Mouse (Mus musculus): ENCODE measurements around the gene Madd. TPM values are rescaled to one million over a fixed set of nuclear protein-coding genes. Genes with fewer than 3 reads are reported as not detected.
A peak's percentile ranks its signal among the peaks of the same experiment; 100 is the strongest.

The Madd gene
- total and polyA plus RNA-seq, 2 experiments from 2014 or later: 39.8 to 87.1 TPM

DNA sequence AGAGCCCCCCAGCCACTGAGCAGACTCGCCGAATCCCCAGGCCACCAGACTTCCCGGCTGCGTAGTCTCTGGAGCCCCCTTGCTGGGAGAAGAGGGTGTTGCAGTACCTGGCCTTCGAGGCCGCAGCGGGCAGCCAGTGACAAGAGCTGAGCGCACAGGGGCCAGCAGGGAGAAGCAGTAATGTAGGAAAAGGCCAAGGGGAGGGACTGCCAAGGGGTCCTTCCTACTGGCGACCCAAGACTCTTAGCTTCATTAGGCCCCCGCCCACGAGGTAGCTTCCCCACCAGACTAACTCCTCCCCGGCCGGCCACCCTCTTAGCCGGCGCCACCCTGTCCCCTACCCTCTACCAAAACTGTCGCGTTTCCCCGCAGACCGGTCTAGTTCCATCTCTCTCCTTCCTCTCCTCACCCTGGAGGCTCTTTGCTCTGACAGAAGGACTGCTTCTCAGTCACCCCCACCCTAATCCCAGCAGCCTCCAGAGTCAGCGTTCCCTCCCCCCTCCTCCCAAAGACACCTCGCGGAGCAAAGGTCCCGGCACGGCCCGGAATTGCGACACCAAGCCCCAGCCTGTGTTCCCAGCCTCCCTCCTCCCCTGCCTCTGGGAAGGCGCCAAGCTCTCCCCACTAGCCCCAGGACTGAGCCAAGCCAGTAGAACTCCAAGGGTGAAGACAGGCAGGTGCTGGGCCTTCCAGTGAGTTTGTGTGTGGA lies 11.1 kb upstream of the Madd start:
- Histone ChIP-seq H3K27me3 (ENCODE audit: insufficient read depth, low read length) (no peaks in the 10 kb centered on the region), H3K4me3 (ENCODE audit: low read depth, low read length) (peak overlapping the region; percentile 23; the same call in 1 of the 2 replicates), H3K9ac (replicated peaks; ENCODE audit: low read length, poor library complexity, severe bottlenecking) (peak overlapping the region; percentile 29), H3K4me2 (ENCODE audit: low read depth, low read length, poor library complexity, severe bottlenecking) (peak overlapping the region; percentile 47), H3K4me1 (ENCODE audit: insufficient read depth, low read length) (0 out of 2 replicates have a peak, but pooled peaks cover 3% of the 10 kb centered on the region), H3K9me3 (ENCODE audit: low read length) (no peaks in the 10 kb centered on the region), H3K27ac (ENCODE audit: low read depth, low read length) (no peak overlapping the region), H3K36me3 (ENCODE audit: insufficient read depth, low read length) (no peaks in the 10 kb centered on the region)
- DNase-seq (ENCODE audit: low spot score) (peak; percentile 56), ATAC-seq (ENCODE audit: low FRiP score) (peak; percentile 72)
- WGBS: 2% methylated on average over 27 of the region's 27 CpGs
- peak; percentile 80 for TF ChIP-seq CTCF (IDR thresholded peaks at IDR 0.05)

DNA sequence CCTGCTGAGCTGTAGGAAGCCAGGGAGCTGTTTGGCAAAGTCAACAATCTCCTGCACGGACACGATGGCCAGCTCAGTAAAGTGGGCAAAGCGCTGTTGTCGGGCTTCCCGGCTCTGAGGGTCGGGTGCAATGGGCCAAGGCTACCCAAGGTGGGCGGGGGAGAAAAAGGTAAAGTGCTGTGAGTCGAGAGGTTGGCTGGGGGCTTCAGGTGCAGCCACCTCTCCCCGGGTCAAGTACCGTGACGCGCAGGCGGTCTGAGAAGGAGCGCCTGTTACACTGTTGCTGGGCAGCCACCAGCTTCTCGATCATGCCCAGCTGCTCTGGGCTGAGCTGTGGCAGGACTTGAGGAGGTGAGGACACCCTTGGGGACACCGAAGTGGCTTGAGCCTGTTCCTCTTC lies 6.9 kb upstream of the Madd start:
- WGBS: 93% methylated on average over 16 of the region's 16 CpGs
- TF ChIP-seq CTCF (IDR thresholded peaks at IDR 0.05): no peak
- Histone ChIP-seq H3K27me3 (ENCODE audit: insufficient read depth, low read length) (no peaks in the 10 kb centered on the region), H3K4me1 (ENCODE audit: insufficient read depth, low read length) (0 out of 2 replicates have a peak, but pooled peaks cover 3% of the 10 kb centered on the region), H3K27ac (ENCODE audit: low read depth, low read length) (no peak overlapping the region), H3K36me3 (ENCODE audit: insufficient read depth, low read length) (no peaks in the 10 kb centered on the region), H3K4me3 (ENCODE audit: low read depth, low read length) (no peak overlapping the region), H3K9ac (replicated peaks; ENCODE audit: low read length, poor library complexity, severe bottlenecking) (no peak overlapping the region), H3K9me3 (ENCODE audit: low read length) (no peaks in the 10 kb centered on the region), H3K4me2 (ENCODE audit: low read depth, low read length, poor library complexity, severe bottlenecking) (no peak overlapping the region)
- DNase-seq (ENCODE audit: low spot score) (no peak), ATAC-seq (ENCODE audit: low FRiP score) (0 out of 2 replicates have a peak, but pooled peaks have one; percentile 32)

DNA sequence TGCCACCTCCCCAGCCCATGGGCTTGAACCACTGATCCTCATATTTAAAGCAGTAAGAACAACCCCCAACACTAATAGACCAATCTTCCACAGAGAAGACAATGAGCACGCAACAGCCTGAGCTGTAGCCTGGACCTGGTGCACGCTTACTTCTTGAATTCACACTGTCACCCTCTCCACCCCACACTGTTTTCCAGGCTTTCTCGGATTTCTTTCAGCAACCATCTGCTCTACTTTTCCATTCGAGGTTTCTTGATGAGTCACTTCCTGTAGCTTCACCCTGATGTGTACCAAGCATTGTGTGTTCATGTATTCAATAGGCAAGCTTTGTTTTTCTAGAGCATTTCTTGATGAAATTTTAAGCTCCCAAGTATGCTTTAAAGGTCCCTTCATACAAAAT lies 3.8 kb upstream of the Madd start:
- ATAC-seq (ENCODE audit: low FRiP score): no peak
- Histone ChIP-seq H3K4me3 (ENCODE audit: low read depth, low read length) (no peak overlapping the region), H3K9ac (replicated peaks; ENCODE audit: low read length, poor library complexity, severe bottlenecking) (no peak overlapping the region), H3K27ac (ENCODE audit: low read depth, low read length) (no peak overlapping the region), H3K36me3 (ENCODE audit: insufficient read depth, low read length) (no peaks in the 10 kb centered on the region), H3K27me3 (ENCODE audit: insufficient read depth, low read length) (no peaks in the 10 kb centered on the region), H3K9me3 (ENCODE audit: low read length) (no peaks in the 10 kb centered on the region), H3K4me1 (ENCODE audit: insufficient read depth, low read length) (peaks cover 3% of the 10 kb centered on the region), H3K4me2 (ENCODE audit: low read depth, low read length, poor library complexity, severe bottlenecking) (no peak overlapping the region)
- 80% methylated on average over 4 of the region's 4 CpGs for WGBS
- no peak for DNase-seq (ENCODE audit: low spot score)
- no peak for TF ChIP-seq CTCF (IDR thresholded peaks at IDR 0.05)

DNA sequence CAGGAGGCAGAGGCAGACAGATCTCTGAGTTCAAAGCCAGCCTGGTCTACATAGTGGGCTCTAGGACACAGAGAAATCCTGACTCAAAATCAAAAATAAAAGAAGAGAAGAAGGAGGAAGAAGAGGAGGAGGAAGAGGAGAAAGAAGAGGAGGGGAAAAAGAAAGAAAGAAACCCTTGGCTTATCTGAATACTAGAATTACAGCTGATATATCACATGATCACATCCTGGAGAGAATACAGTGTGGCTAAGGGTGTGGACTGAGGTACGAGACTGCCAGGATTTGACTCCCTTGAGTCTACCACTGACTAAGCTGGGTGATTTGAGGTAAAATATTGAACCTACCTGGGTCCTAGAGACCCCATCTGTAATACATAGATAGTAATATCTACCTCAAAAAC lies 2.6 kb upstream of the Madd start:
- no peaks in the 10 kb centered on the region for H3K9me3 ChIP-seq (ENCODE audit: low read length)
- H3K36me3 ChIP-seq (ENCODE audit: insufficient read depth, low read length): no peaks in the 10 kb centered on the region
- H3K4me1 ChIP-seq (ENCODE audit: insufficient read depth, low read length): peaks cover 12% of the 10 kb centered on the region
- DNase-seq (ENCODE audit: low spot score): no peak
- no peaks in the 10 kb centered on the region for H3K27me3 ChIP-seq (ENCODE audit: insufficient read depth, low read length)
- WGBS: 75% methylated on average over 1 of the region's 1 CpGs
- ATAC-seq (ENCODE audit: low FRiP score): no peak
- TF ChIP-seq CTCF (IDR thresholded peaks at IDR 0.05): no peak
- no peak overlapping the region for H3K4me2 ChIP-seq (ENCODE audit: low read depth, low read length, poor library complexity, severe bottlenecking)
- H3K4me3 ChIP-seq (ENCODE audit: low read depth, low read length): no peak overlapping the region
- H3K27ac ChIP-seq (ENCODE audit: low read depth, low read length): no peak overlapping the region
- H3K9ac ChIP-seq (replicated peaks; ENCODE audit: low read length, poor library complexity, severe bottlenecking): no peak overlapping the region

DNA sequence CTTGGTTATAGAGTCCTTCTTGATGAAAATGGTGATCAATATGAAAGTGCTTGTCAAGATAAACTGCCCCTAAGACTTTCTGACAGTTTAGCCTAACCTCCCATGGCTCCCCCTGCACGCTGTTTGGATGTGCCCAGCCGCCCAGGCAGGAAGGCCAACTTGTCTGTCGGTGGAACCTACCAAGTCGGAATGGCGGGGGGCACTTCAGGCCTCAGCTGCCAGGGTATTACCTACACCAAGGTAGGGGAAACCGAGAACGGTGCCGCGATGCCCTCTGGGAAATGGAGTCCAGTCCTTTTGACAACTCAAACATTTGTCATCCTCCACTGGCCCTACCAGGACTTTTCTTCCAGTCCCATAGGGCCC lies 506 bp downstream of the Madd start:
- peak; percentile 98 for DNase-seq (ENCODE audit: low spot score)
- peaks cover 13% of the 10 kb centered on the region for H3K4me1 ChIP-seq (ENCODE audit: insufficient read depth, low read length)
- no peaks in the 10 kb centered on the region for H3K27me3 ChIP-seq (ENCODE audit: insufficient read depth, low read length)
- H3K4me3 ChIP-seq (ENCODE audit: low read depth, low read length): peak overlapping the region; percentile 93
- ATAC-seq (ENCODE audit: low FRiP score): peak; percentile 96
- peak overlapping the region; percentile 85 for H3K9ac ChIP-seq (replicated peaks; ENCODE audit: low read length, poor library complexity, severe bottlenecking)
- peak overlapping the region; percentile 93 for H3K27ac ChIP-seq (ENCODE audit: low read depth, low read length)
- H3K9me3 ChIP-seq (ENCODE audit: low read length): no peaks in the 10 kb centered on the region
- peak overlapping the region; percentile 77 for H3K4me2 ChIP-seq (ENCODE audit: low read depth, low read length, poor library complexity, severe bottlenecking)
- H3K36me3 ChIP-seq (ENCODE audit: insufficient read depth, low read length): peaks cover 7% of the 10 kb centered on the region; the same call in 1 of the 2 replicates
- WGBS: 0% methylated on average over 9 of the region's 9 CpGs
- no peak for TF ChIP-seq CTCF (IDR thresholded peaks at IDR 0.05)

DNA sequence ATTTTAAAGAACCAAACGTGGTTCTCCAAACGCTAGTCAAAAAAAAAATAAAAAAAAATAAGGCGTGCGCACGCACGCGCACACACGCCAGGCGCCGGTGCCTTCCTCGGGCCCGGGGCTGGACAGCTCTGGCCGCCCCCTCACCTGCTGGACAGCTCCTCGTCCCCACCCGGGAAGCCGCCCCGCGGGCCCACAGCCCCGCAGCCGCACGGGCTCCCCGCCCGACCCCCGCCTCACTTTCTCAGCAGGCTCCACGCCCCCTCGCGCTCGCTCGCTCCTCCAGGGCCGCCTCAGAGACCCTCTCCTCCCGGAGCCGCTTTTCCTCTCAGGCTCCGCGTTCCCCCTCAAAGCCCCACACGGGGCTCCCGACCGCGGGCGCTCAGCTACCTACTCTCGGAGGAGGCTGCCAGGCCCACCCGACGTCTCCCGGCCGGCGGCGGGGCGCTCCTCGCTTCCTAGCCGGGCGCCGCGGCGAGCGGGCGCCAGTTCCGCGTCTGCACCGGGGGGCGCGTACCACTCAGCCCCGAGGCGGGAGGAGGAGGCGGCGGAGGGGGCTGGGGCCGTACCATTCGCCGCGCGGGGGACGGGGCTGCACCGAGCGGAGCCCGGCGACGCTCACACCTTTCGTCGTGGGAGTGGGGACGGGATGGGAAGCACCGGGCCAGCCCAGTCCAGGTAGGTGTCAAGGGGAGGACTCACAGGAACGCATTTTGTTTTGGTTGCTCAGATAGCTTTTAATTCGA lies 1.1 kb downstream of the Madd start:
- Histone ChIP-seq H3K9ac (replicated peaks; ENCODE audit: low read length, poor library complexity, severe bottlenecking) (peak overlapping the region; percentile 85), H3K4me1 (ENCODE audit: insufficient read depth, low read length) (peaks cover 13% of the 10 kb centered on the region), H3K9me3 (ENCODE audit: low read length) (no peaks in the 10 kb centered on the region), H3K27me3 (ENCODE audit: insufficient read depth, low read length) (no peaks in the 10 kb centered on the region), H3K4me3 (ENCODE audit: low read depth, low read length) (peak overlapping the region; percentile 93), H3K4me2 (ENCODE audit: low read depth, low read length, poor library complexity, severe bottlenecking) (peak overlapping the region; percentile 77), H3K36me3 (ENCODE audit: insufficient read depth, low read length) (peaks cover 9% of the 10 kb centered on the region; the same call in 1 of the 2 replicates), H3K27ac (ENCODE audit: low read depth, low read length) (peak overlapping the region; percentile 93)
- WGBS: under 1% methylated on average over 66 of the region's 81 CpGs
- ATAC-seq (ENCODE audit: low FRiP score): peak; percentile 95
- peak; percentile 92 for DNase-seq (ENCODE audit: low spot score)
- TF ChIP-seq CTCF (IDR thresholded peaks at IDR 0.05): no peak
